Mouse (Mus musculus) spleen, postnatal 14 days (tissue): ENCODE results near the gene Tmem204.

ENCODE experiments used
- DNase-seq, 2 experiments: peaks; one replicate each; pipeline ENCODE4 v3.0.0; 2021 to 2022; ENCODE audit warnings: low spot score in 2 of 2

Gene Tmem204

GRCm38 (mm10) chr17:25084835-25085385, 1.5 kb upstream of the Tmem204 start:
- no peak for DNase-seq

GRCm38 (mm10) chr17:25082887-25083286, 504 bp downstream of the Tmem204 start:
- no peak for DNase-seq

- no peak for DNase-seq
Observed at GRCm38 (mm10) chr17:25082081-25082847, 1.1 kb downstream of the Tmem204 start.

GRCm38 (mm10) chr17:25080960-25081381, 2.4 kb downstream of the Tmem204 start:
- no peak for DNase-seq

GRCm38 (mm10) chr17:25080210-25080609, 3.2 kb downstream of the Tmem204 start:
- DNase-seq = no peak

GRCm38 (mm10) chr17:25077771-25078372, 5.5 kb downstream of the Tmem204 start:
- DNase-seq = no peak

GRCm38 (mm10) chr17:25076906-25077305, 6.5 kb downstream of the Tmem204 start:
- no peak for DNase-seq

- no peak for DNase-seq
Observed at GRCm38 (mm10) chr17:25068690-25069089, 14.7 kb downstream of the Tmem204 start.

- no peak for DNase-seq
Observed at GRCm38 (mm10) chr17:25067442-25067851, 15.9 kb downstream of the Tmem204 start.

- no peak for DNase-seq
Observed at GRCm38 (mm10) chr17:25066595-25066994, 16.8 kb downstream of the Tmem204 start.

GRCm38 (mm10) chr17:25065189-25065588, 18.2 kb downstream of the Tmem204 start:
- no peak for DNase-seq

GRCm38 (mm10) chr17:25064351-25064750, 19.0 kb downstream of the Tmem204 start:
- no peak for DNase-seq

- DNase-seq = no peak
Observed at GRCm38 (mm10) chr17:25063872-25064271, 19.5 kb downstream of the Tmem204 start.

- DNase-seq = no peak
Observed at GRCm38 (mm10) chr17:25063261-25063660, 20.1 kb downstream of the Tmem204 start.

GRCm38 (mm10) chr17:25057041-25057440, 26.4 kb downstream of the Tmem204 start:
- no peak for DNase-seq

- DNase-seq = no peak
Observed at GRCm38 (mm10) chr17:25053274-25053673, 30.1 kb downstream of the Tmem204 start.

- no peak for DNase-seq
Observed at GRCm38 (mm10) chr17:25047143-25047542, 36.2 kb downstream of the Tmem204 start.

- no peak for DNase-seq
Observed at GRCm38 (mm10) chr17:25045281-25045680, 38.1 kb downstream of the Tmem204 start.

GRCm38 (mm10) chr17:25044879-25045278, 38.5 kb downstream of the Tmem204 start:
- DNase-seq = no peak

- no peak for DNase-seq
Observed at GRCm38 (mm10) chr17:25036183-25036582, 47.2 kb downstream of the Tmem204 start.

- peak; percentile 55 to 59 for DNase-seq
Observed at GRCm38 (mm10) chr17:25016292-25017132, 66.9 kb downstream of the Tmem204 start.

- peak; percentile 95 to 98 for DNase-seq
Observed at GRCm38 (mm10) chr17:25015655-25016291, 67.6 kb downstream of the Tmem204 start, which contains the start of the genes Cramp1l and Ift140. Gene Cramp1l (minus strand): TSS chr17:25015788. Gene Ift140 (plus strand): TSS chr17:25016085.
